Mouse (Mus musculus): ENCODE data around the gene Large2. TPM values are rescaled to one million over a fixed set of nuclear protein-coding genes. Genes with fewer than 3 reads are reported as not detected.
"Not testable (repeated sequence)": the region's sequence is repeated elsewhere in the genome, so short reads cannot be mapped to it uniquely, and the experiment has no call there.

Large2 gene
- under 1 TPM; 0.34 to 0.96 TPM for total RNA-seq (2021)

GRCm38 (mm10) chr2:92374514-92374913, at the start of gene Large2, which contains the start of gene Pex16:
Gene Large2, minus strand, starts transcription at chr2:92374869.
Gene Pex16, plus strand, starts transcription at chr2:92374676.
- DNase-seq (ENCODE audit: extremely low spot score in 1 of 2, low spot score in 1 of 2), result no peak

GRCm38 (mm10) chr2:92423702-92424461, 49.2 kb upstream of the Large2 start:
- peak; percentile 72 to 76 for DNase-seq (ENCODE audit: extremely low spot score in 1 of 2, low spot score in 1 of 2)

- no peak for DNase-seq (ENCODE audit: extremely low spot score in 1 of 2, low spot score in 1 of 2)
These were observed 48.5 kb upstream of the Large2 start for GRCm38 (mm10) chr2:92423156-92423555.

- no peak for DNase-seq (ENCODE audit: extremely low spot score in 1 of 2, low spot score in 1 of 2)
These were observed 47.9 kb upstream of the Large2 start for GRCm38 (mm10) chr2:92422388-92423135.

- no peak for DNase-seq (ENCODE audit: extremely low spot score in 1 of 2, low spot score in 1 of 2)
These were observed 47.2 kb upstream of the Large2 start for GRCm38 (mm10) chr2:92421723-92422387.

GRCm38 (mm10) chr2:92411705-92412104, 37.0 kb upstream of the Large2 start:
- no peak for DNase-seq (ENCODE audit: extremely low spot score in 1 of 2, low spot score in 1 of 2)

- DNase-seq (ENCODE audit: extremely low spot score in 1 of 2, low spot score in 1 of 2), result no peak
These were observed 33.8 kb upstream of the Large2 start for GRCm38 (mm10) chr2:92408309-92409045.

GRCm38 (mm10) chr2:92405687-92406086, 31.0 kb upstream of the Large2 start:
- DNase-seq (ENCODE audit: extremely low spot score in 1 of 2, low spot score in 1 of 2), result no peak

- no peak for DNase-seq (ENCODE audit: extremely low spot score in 1 of 2, low spot score in 1 of 2)
These were observed 30.1 kb upstream of the Large2 start for GRCm38 (mm10) chr2:92404737-92405136.

GRCm38 (mm10) chr2:92403776-92404319, 29.2 kb upstream of the Large2 start:
- no peak for DNase-seq (ENCODE audit: extremely low spot score in 1 of 2, low spot score in 1 of 2)

- DNase-seq (ENCODE audit: extremely low spot score in 1 of 2, low spot score in 1 of 2), result no peak
These were observed 28.1 kb upstream of the Large2 start for GRCm38 (mm10) chr2:92402591-92403326.

GRCm38 (mm10) chr2:92401091-92401561, 26.5 kb upstream of the Large2 start, which contains the start of gene Mapk8ip1:
Gene Mapk8ip1, minus strand, starts transcription at chr2:92401263.
- DNase-seq (ENCODE audit: extremely low spot score in 1 of 2, low spot score in 1 of 2), result no peak

GRCm38 (mm10) chr2:92400682-92401081, 26.0 kb upstream of the Large2 start:
- no peak for DNase-seq (ENCODE audit: extremely low spot score in 1 of 2, low spot score in 1 of 2)

GRCm38 (mm10) chr2:92399877-92400276, 25.2 kb upstream of the Large2 start:
- not testable (repeated sequence) for DNase-seq (ENCODE audit: extremely low spot score in 1 of 2, low spot score in 1 of 2)

- DNase-seq (ENCODE audit: extremely low spot score in 1 of 2, low spot score in 1 of 2), result no peak
These were observed 22.8 kb upstream of the Large2 start for GRCm38 (mm10) chr2:92397436-92397835.

GRCm38 (mm10) chr2:92395535-92395934, 20.9 kb upstream of the Large2 start:
- no peak for DNase-seq (ENCODE audit: extremely low spot score in 1 of 2, low spot score in 1 of 2)

- DNase-seq (ENCODE audit: extremely low spot score in 1 of 2, low spot score in 1 of 2), result no peak
These were observed 17.9 kb upstream of the Large2 start for GRCm38 (mm10) chr2:92392318-92393264.

GRCm38 (mm10) chr2:92391703-92392317, 17.1 kb upstream of the Large2 start:
- DNase-seq (ENCODE audit: extremely low spot score in 1 of 2, low spot score in 1 of 2), result no peak
